Mouse (Mus musculus): ENCODE results near the gene A730061H03Rik.

DNA sequence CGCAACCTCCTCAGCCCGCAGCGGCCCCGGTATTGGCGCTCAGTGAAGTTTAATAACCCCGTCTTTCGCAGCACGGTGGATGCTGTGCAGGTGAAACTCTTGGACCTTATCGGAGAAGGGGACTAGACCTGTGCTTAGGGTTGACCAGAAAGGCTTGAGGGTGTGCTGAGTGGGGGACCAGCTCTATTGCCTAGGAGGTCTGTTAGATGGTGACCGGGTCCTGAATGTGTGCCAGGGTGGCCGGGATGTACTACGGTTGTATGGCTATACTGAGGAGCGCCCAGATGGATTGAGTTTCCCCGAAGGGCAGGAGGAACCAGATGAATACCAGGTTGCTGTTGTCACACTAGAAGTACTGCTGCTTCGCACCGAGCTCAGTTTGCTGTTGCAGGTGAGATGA, 32.0 kb upstream of the A730061H03Rik start:
- TF ChIP-seq POLR2A (IDR thresholded peaks at IDR 0.05; ENCODE audit: extremely low read depth, insufficient read depth, low read length) = no peak
- TF ChIP-seq CTCF (IDR thresholded peaks at IDR 0.05; ENCODE audit: low read depth, low read length) = no peak

All from liver, adult 2 months (tissue).